Mouse (Mus musculus): ENCODE measurements around the gene Slc39a11. TPM values are rescaled to one million over a fixed set of nuclear protein-coding genes. Genes with fewer than 3 reads are reported as not detected.
A peak's percentile ranks its signal among the peaks of the same experiment; 100 is the strongest.

Gene Slc39a11
- polyA plus RNA-seq, 2 experiments: 5.1 to 10.2 TPM

GRCm38 (mm10) chr11:113230410-113231132 is 419.3 kb downstream of the Slc39a11 start:
- DNase-seq (ENCODE audit: low read depth in 3 of 3, low spot score in 3 of 3) (no peak), ATAC-seq (ENCODE audit: insufficient read depth) (no peak)
- no peak overlapping the region for H3K4me3 ChIP-seq (ENCODE audit: insufficient read depth in 1 of 2, low read depth in 2 of 2, low read length in 2 of 2)
- no peaks in the 10 kb centered on the region for H3K27me3 ChIP-seq (ENCODE audit: control insufficient read depth, insufficient read depth, low read length)
- WGBS (ENCODE audit: insufficient replicate concordance): 54% methylated on average over 6 of the region's 6 CpGs
- no peak overlapping the region for H3K9ac ChIP-seq (replicated peaks)
- H3K9me3 ChIP-seq (ENCODE audit: control insufficient read depth, low read length): no peaks in the 10 kb centered on the region
- H3K4me1 ChIP-seq (replicated peaks; ENCODE audit: control insufficient read depth in 2 of 2, insufficient read depth in 2 of 2, low read length in 1 of 2): no peaks in the 10 kb centered on the region
- no peaks in the 10 kb centered on the region for H3K36me3 ChIP-seq (replicated peaks; ENCODE audit: control insufficient read depth, insufficient read depth, low read depth)
- H3K27ac ChIP-seq: no peak overlapping the region
- no peak for TF ChIP-seq EP300 (IDR thresholded peaks at IDR 0.05; ENCODE audit: low read depth)
- no peak for TF ChIP-seq CTCF (IDR thresholded peaks at IDR 0.05; ENCODE audit: low read depth)
- H3K4me2 ChIP-seq (ENCODE audit: low read depth): no peak overlapping the region

- WGBS (ENCODE audit: insufficient replicate concordance): 46% methylated on average over 3 of the region's 3 CpGs
- Histone ChIP-seq H3K4me3 (ENCODE audit: insufficient read depth in 1 of 2, low read depth in 2 of 2, low read length in 2 of 2) (no peak overlapping the region), H3K36me3 (replicated peaks; ENCODE audit: control insufficient read depth, insufficient read depth, low read depth) (no peaks in the 10 kb centered on the region), H3K27ac (no peak overlapping the region), H3K9me3 (ENCODE audit: control insufficient read depth, low read length) (no peaks in the 10 kb centered on the region), H3K4me1 (replicated peaks; ENCODE audit: control insufficient read depth in 2 of 2, insufficient read depth in 2 of 2, low read length in 1 of 2) (0 out of 4 replicates have a peak, but pooled peaks cover 0 to 4% of the 10 kb centered on the region in 2 experiments), H3K9ac (replicated peaks) (no peak overlapping the region), H3K4me2 (ENCODE audit: low read depth) (no peak overlapping the region), H3K27me3 (ENCODE audit: control insufficient read depth, insufficient read depth, low read length) (no peaks in the 10 kb centered on the region)
- DNase-seq (ENCODE audit: low read depth in 3 of 3, low spot score in 3 of 3) (no peak), ATAC-seq (ENCODE audit: insufficient read depth) (no peak)
- TF ChIP-seq CTCF (IDR thresholded peaks at IDR 0.05; ENCODE audit: low read depth): no peak
- no peak for TF ChIP-seq EP300 (IDR thresholded peaks at IDR 0.05; ENCODE audit: low read depth)
Measured at GRCm38 (mm10) chr11:113225748-113226147, 424.1 kb downstream of the Slc39a11 start.

- no peaks in the 10 kb centered on the region for H3K9me3 ChIP-seq (ENCODE audit: control insufficient read depth, low read length)
- TF ChIP-seq EP300 (IDR thresholded peaks at IDR 0.05; ENCODE audit: low read depth) (no peak), CTCF (IDR thresholded peaks at IDR 0.05; ENCODE audit: low read depth) (no peak)
- H3K9ac ChIP-seq (replicated peaks): no peak overlapping the region
- H3K36me3 ChIP-seq (replicated peaks; ENCODE audit: control insufficient read depth, insufficient read depth, low read depth): no peaks in the 10 kb centered on the region
- no peak overlapping the region for H3K4me3 ChIP-seq (ENCODE audit: insufficient read depth in 1 of 2, low read depth in 2 of 2, low read length in 2 of 2)
- no peak overlapping the region for H3K27ac ChIP-seq
- no peak overlapping the region for H3K4me2 ChIP-seq (ENCODE audit: low read depth)
- DNase-seq (ENCODE audit: low read depth in 3 of 3, low spot score in 3 of 3) (no peak), ATAC-seq (ENCODE audit: insufficient read depth) (no peak)
- 34% methylated on average over 4 of the region's 4 CpGs for WGBS (ENCODE audit: insufficient replicate concordance)
- H3K27me3 ChIP-seq (ENCODE audit: control insufficient read depth, insufficient read depth, low read length): no peaks in the 10 kb centered on the region
- 0 out of 4 replicates have a peak, but pooled peaks cover 0 to 4% of the 10 kb centered on the region in 2 experiments for H3K4me1 ChIP-seq (replicated peaks; ENCODE audit: control insufficient read depth in 2 of 2, insufficient read depth in 2 of 2, low read length in 1 of 2)
Measured at GRCm38 (mm10) chr11:113223756-113224323, 426.0 kb downstream of the Slc39a11 start.

- Histone ChIP-seq H3K27ac (no peak overlapping the region), H3K9ac (replicated peaks) (no peak overlapping the region), H3K4me1 (replicated peaks; ENCODE audit: control insufficient read depth in 2 of 2, insufficient read depth in 2 of 2, low read length in 1 of 2) (0 out of 4 replicates have a peak, but pooled peaks cover 0 to 4% of the 10 kb centered on the region in 2 experiments), H3K9me3 (ENCODE audit: control insufficient read depth, low read length) (no peaks in the 10 kb centered on the region), H3K4me3 (ENCODE audit: insufficient read depth in 1 of 2, low read depth in 2 of 2, low read length in 2 of 2) (no peak overlapping the region), H3K27me3 (ENCODE audit: control insufficient read depth, insufficient read depth, low read length) (no peaks in the 10 kb centered on the region), H3K36me3 (replicated peaks; ENCODE audit: control insufficient read depth, insufficient read depth, low read depth) (no peaks in the 10 kb centered on the region), H3K4me2 (ENCODE audit: low read depth) (peak overlapping the region; percentile 16; the same call in 1 of the 2 replicates)
- ATAC-seq (ENCODE audit: insufficient read depth): no peak
- no peak for DNase-seq (ENCODE audit: low read depth in 3 of 3, low spot score in 3 of 3)
- TF ChIP-seq EP300 (IDR thresholded peaks at IDR 0.05; ENCODE audit: low read depth) (no peak), CTCF (IDR thresholded peaks at IDR 0.05; ENCODE audit: low read depth) (no peak)
- WGBS (ENCODE audit: insufficient replicate concordance): 47% methylated on average over 18 of the region's 18 CpGs
Measured at GRCm38 (mm10) chr11:113221267-113222195, 428.3 kb downstream of the Slc39a11 start.
